15 mouse cellular contexts compared by ENCODE assay signal in genomic region chr17:17834896-17835295, GRCm38 (mm10). TPM values are rescaled to one million over a fixed set of nuclear protein-coding genes. Genes with fewer than 3 reads are reported as not detected.
A peak's percentile ranks its signal among the peaks of the same experiment; 100 is the strongest.
DNase-seq lines count a peak whose midpoint lies in the region; ATAC-seq and TF ChIP-seq lines count a peak whose summit lies in the region.
"Had no signal": no experiment of that assay in that cellular context is flagged by ENCODE, and none has a peak within 500 bp of the region (broad histone marks: within the 10 kb centered on the region; RNA-seq: fewer than 3 reads in every experiment).

No protein-coding gene starts in this region.

- no peaks in the 10 kb centered on the region for H3K9me3 ChIP-seq in heart, embryonic 13.5 days
- H3K9me3 ChIP-seq in lung, embryonic 15.5 days, result no peaks in the 10 kb centered on the region
- H3K9me3 ChIP-seq in midbrain, embryonic 16.5 days (replicated peaks; ENCODE audit: control insufficient read depth, low read length, poor library complexity, severe bottlenecking), result no peaks in the 10 kb centered on the region
- H3K9me3 ChIP-seq: liver, embryonic 15.5 days had no signal

- no peak overlapping the region for H3K4me3 ChIP-seq in heart, embryonic 13.5 days
- H3K4me3 ChIP-seq in heart, adult 2 months, result no peak overlapping the region
- H3K4me3 ChIP-seq in lung, embryonic 15.5 days, result no peak overlapping the region
- no peak overlapping the region for H3K4me3 ChIP-seq in midbrain, embryonic 16.5 days (ENCODE audit: low read depth, low read length)
- H3K4me3 ChIP-seq: liver, embryonic 15.5 days; myocyte had no signal

- TF ChIP-seq POLR2A in heart, adult 2 months (IDR thresholded peaks at IDR 0.05; ENCODE audit: insufficient read depth, low read depth, low read length), result no peak

- peak overlapping the region; percentile 33; the same call in 1 of the 2 replicates for H3K4me2 ChIP-seq in heart, embryonic 13.5 days
- H3K4me2 ChIP-seq in lung, embryonic 15.5 days, result 0 out of 2 replicates have a peak overlapping the region, but pooled peaks have one; percentile 4
- H3K4me2 ChIP-seq in midbrain, embryonic 16.5 days (ENCODE audit: low read length), result no peak overlapping the region
- H3K4me2 ChIP-seq: liver, embryonic 15.5 days had no signal

- H3K4me1 ChIP-seq in heart, embryonic 13.5 days, result peaks cover 86% of the 10 kb centered on the region
- H3K4me1 ChIP-seq in heart, adult 2 months (ENCODE audit: control insufficient read depth, insufficient read depth, low read length), result no peaks in the 10 kb centered on the region; the same call in 1 of the 2 replicates
- peaks cover 71% of the 10 kb centered on the region for H3K4me1 ChIP-seq in lung, embryonic 15.5 days
- H3K4me1 ChIP-seq in midbrain, embryonic 16.5 days (ENCODE audit: control insufficient read depth, insufficient read depth, low read length), result peaks cover 60% of the 10 kb centered on the region

- no peak for DNase-seq in heart, adult 2 months
- peak; percentile 69 for DNase-seq in R1 (ENCODE audit: low read depth, low spot score)
- peak; percentile 39 for DNase-seq in heart, postnatal 4 days
- DNase-seq in left cerebral cortex, postnatal 10 days (ENCODE audit: extremely low spot score in 1 of 2, low spot score in 2 of 2), result no peak
- DNase-seq in ovary, adult 18-20 months (ENCODE audit: low spot score), result no peak
- DNase-seq: adrenal gland, postnatal 25 days had no signal

- H3K27me3 ChIP-seq in heart, embryonic 13.5 days (replicated peaks), result no peaks in the 10 kb centered on the region
- H3K27me3 ChIP-seq in heart, adult 2 months (ENCODE audit: control insufficient read depth, insufficient read depth, low read length), result no peaks in the 10 kb centered on the region
- no peaks in the 10 kb centered on the region for H3K27me3 ChIP-seq in lung, embryonic 15.5 days
- H3K27me3 ChIP-seq in midbrain, embryonic 16.5 days (ENCODE audit: control insufficient read depth, insufficient read depth, low read depth, low read length), result no peaks in the 10 kb centered on the region
- H3K27me3 ChIP-seq: liver, embryonic 15.5 days had no signal

- H3K79me2 ChIP-seq in heart, adult 2 months (replicated peaks; ENCODE audit: control insufficient read depth, insufficient read depth, low read length), result no peaks in the 10 kb centered on the region

- TF ChIP-seq CTCF in heart, adult 2 months (IDR thresholded peaks at IDR 0.05), result no peak

- ATAC-seq in heart, embryonic 13.5 days (ENCODE audit: extremely low read depth, insufficient number of reproducible peaks, low FRiP score, low TSS enrichment), result no peak
- ATAC-seq in lung, embryonic 15.5 days (ENCODE audit: borderline replicate concordance, extremely low read depth, low FRiP score, low TSS enrichment), result no peak
- no peak for ATAC-seq in midbrain, embryonic 16.5 days
- ATAC-seq: forebrain, embryonic 14.5 days had no signal

- H3K36me3 ChIP-seq in heart, embryonic 13.5 days, result peaks cover 70% of the 10 kb centered on the region
- peaks cover 6% of the 10 kb centered on the region; the same call in 1 of the 2 replicates for H3K36me3 ChIP-seq in heart, adult 2 months (ENCODE audit: control insufficient read depth, insufficient read depth, low read length)
- H3K36me3 ChIP-seq in lung, embryonic 15.5 days, result peaks cover 47% of the 10 kb centered on the region
- peaks cover 5% of the 10 kb centered on the region for H3K36me3 ChIP-seq in midbrain, embryonic 16.5 days (ENCODE audit: control insufficient read depth, insufficient read depth, low read length)
- H3K36me3 ChIP-seq: liver, embryonic 15.5 days had no signal

- intact Hi-C loops in heart, adult 2 months (cut with DNase I), result loop anchor here (5.0 kb wide), 3 partner anchors 68 to 458 kb away; no protein-coding TSS in a partner anchor
- intact Hi-C loops in left cerebral cortex, postnatal 10 days (cut with DNase I), result no loop called here

- 6% methylated on average over 1 of the region's 1 CpGs for WGBS in heart, embryonic 13.5 days
- WGBS in heart, adult 2 months, result 11% methylated on average over 1 of the region's 1 CpGs
- 0% methylated on average over 1 of the region's 1 CpGs for WGBS in lung, embryonic 15.5 days
- 13% methylated on average over 1 of the region's 1 CpGs for WGBS in midbrain, embryonic 16.5 days

- no peak overlapping the region for H3K9ac ChIP-seq in heart, embryonic 13.5 days
- H3K9ac ChIP-seq in heart, adult 2 months (ENCODE audit: low read depth, low read length), result no peak overlapping the region
- H3K9ac ChIP-seq in lung, embryonic 15.5 days, result no peak overlapping the region
- no peak overlapping the region for H3K9ac ChIP-seq in midbrain, embryonic 16.5 days (ENCODE audit: low read depth, low read length)
- H3K9ac ChIP-seq: liver, embryonic 15.5 days had no signal

- H3K27ac ChIP-seq in heart, embryonic 13.5 days (replicated peaks), result peak overlapping the region; percentile 61
- H3K27ac ChIP-seq in heart, adult 2 months, result no peak overlapping the region
- H3K27ac ChIP-seq in lung, embryonic 15.5 days, result peak overlapping the region; percentile 8; the same call in 1 of the 2 replicates
- H3K27ac ChIP-seq in midbrain, embryonic 16.5 days (ENCODE audit: low read length), result no peak overlapping the region
- H3K27ac ChIP-seq: liver, embryonic 15.5 days had no signal

- no peak for TF ChIP-seq EP300 in heart, adult 2 months (IDR thresholded peaks at IDR 0.05; ENCODE audit: insufficient read depth, low read depth, low read length)

RNA-seq across cellular contexts. Expression of gene Spaca6, which starts 7.9 kb away (rescaled TPM):
- polyA plus RNA-seq in heart, embryonic 13.5 days (2015; fragmentation: Nextera tagmentation; extraction: Ambion mirVana), result 24.2 and 27.0 TPM in 2 replicates
- total RNA-seq in heart, adult 2 months (2021), result 10 to 100 TPM in 1 of 2 experiments, 1 to 10 TPM in 1; 9.2 to 15.3 TPM
- polyA plus RNA-seq in heart, adult 2 months (2012; rRNA removed), result 17.8 and 19.3 TPM in 2 replicates
- 10 to 100 TPM; 36.1 to 38.8 TPM for total RNA-seq in heart, postnatal 4 days (2021)
- polyA plus RNA-seq in lung, embryonic 15.5 days (2015; fragmentation: Nextera tagmentation; extraction: Ambion mirVana), result 31.7 and 37.1 TPM in 2 replicates
- polyA plus RNA-seq in midbrain, embryonic 16.5 days (2015; fragmentation: Nextera tagmentation; extraction: Ambion mirVana), result 25.7 and 26.6 TPM in 2 replicates
- 10 to 100 TPM; 80.5 to 82.2 TPM for total RNA-seq in left cerebral cortex, postnatal 10 days (2021)
- total RNA-seq: CH12.LX had no signal

RNA-seq across cellular contexts. Expression of gene Has1, which starts 20.1 kb away (rescaled TPM):
- polyA plus RNA-seq in heart, embryonic 13.5 days (2015; fragmentation: Nextera tagmentation; extraction: Ambion mirVana), result 0.55 and 0.66 TPM in 2 replicates
- under 1 TPM; 0.18 to 0.25 TPM for total RNA-seq in heart, adult 2 months (2021)
- polyA plus RNA-seq in heart, adult 2 months (2012; rRNA removed), result 0.64 and 0.80 TPM in 2 replicates
- total RNA-seq in heart, postnatal 4 days (2021), result 1 to 10 TPM in 1 of 2 experiments, under 1 TPM in 1; 0.55 to 1.4 TPM
- polyA plus RNA-seq in lung, embryonic 15.5 days (2015; fragmentation: Nextera tagmentation; extraction: Ambion mirVana), result 0.93 and 0.97 TPM in 2 replicates
- polyA plus RNA-seq in midbrain, embryonic 16.5 days (2015; fragmentation: Nextera tagmentation; extraction: Ambion mirVana), result 0.98 and 1.3 TPM in 2 replicates
- under 1 TPM; 0.20 to 0.64 TPM for total RNA-seq in left cerebral cortex, postnatal 10 days (2021)
- total RNA-seq: adrenal gland, postnatal 25 days; CH12.LX had no signal

RNA-seq across cellular contexts. Expression of gene Fpr1, which starts 48.8 kb away (rescaled TPM):
- 0.11 and 0.15 TPM in 2 replicates for polyA plus RNA-seq in heart, embryonic 13.5 days (2015; fragmentation: Nextera tagmentation; extraction: Ambion mirVana)
- not detected for total RNA-seq in heart, adult 2 months (2021)
- polyA plus RNA-seq in heart, adult 2 months (2012; rRNA removed), result 0.53 and 0.66 TPM in 2 replicates
- total RNA-seq in heart, postnatal 4 days (2021), result not detected
- 0.44 and 0.91 TPM in 2 replicates for polyA plus RNA-seq in lung, embryonic 15.5 days (2015; fragmentation: Nextera tagmentation; extraction: Ambion mirVana)
- 0.18 TPM in 1 of 2 replicates, not detected in the other for polyA plus RNA-seq in midbrain, embryonic 16.5 days (2015; fragmentation: Nextera tagmentation; extraction: Ambion mirVana)
- not detected for total RNA-seq in left cerebral cortex, postnatal 10 days (2021)
- total RNA-seq: CH12.LX; layer of hippocampus, postnatal 25 days had no signal
- polyA plus RNA-seq: forebrain, embryonic 14.5 days; myocyte had no signal

RNA-seq across cellular contexts. Expression of gene Fpr2, which starts 52.7 kb away (rescaled TPM):
- polyA plus RNA-seq in heart, embryonic 13.5 days (2015; fragmentation: Nextera tagmentation; extraction: Ambion mirVana), result not detected in 2 replicates
- under 1 TPM in 1 of 2 experiments, not detected in 1; 0.39 TPM for total RNA-seq in heart, adult 2 months (2021)
- polyA plus RNA-seq in heart, adult 2 months (2012; rRNA removed), result 0.29 and 0.49 TPM in 2 replicates
- total RNA-seq in heart, postnatal 4 days (2021), result under 1 TPM; 0.24 to 0.41 TPM
- polyA plus RNA-seq in lung, embryonic 15.5 days (2015; fragmentation: Nextera tagmentation; extraction: Ambion mirVana), result 1.4 and 1.5 TPM in 2 replicates
- 0.23 TPM in 1 of 2 replicates, not detected in the other for polyA plus RNA-seq in midbrain, embryonic 16.5 days (2015; fragmentation: Nextera tagmentation; extraction: Ambion mirVana)
- total RNA-seq in left cerebral cortex, postnatal 10 days (2021), result not detected
- total RNA-seq: adrenal gland, postnatal 25 days; CH12.LX; layer of hippocampus, postnatal 25 days had no signal
- polyA plus RNA-seq: forebrain, embryonic 14.5 days; myocyte had no signal

RNA-seq across cellular contexts. Expression of gene Fpr3, which starts 52.8 kb away (rescaled TPM):
- not detected in 2 replicates for polyA plus RNA-seq in heart, embryonic 13.5 days (2015; fragmentation: Nextera tagmentation; extraction: Ambion mirVana)
- total RNA-seq in heart, adult 2 months (2021), result not detected
- not detected in 2 replicates for polyA plus RNA-seq in heart, adult 2 months (2012; rRNA removed)
- not detected for total RNA-seq in heart, postnatal 4 days (2021)
- not detected in 2 replicates for polyA plus RNA-seq in lung, embryonic 15.5 days (2015; fragmentation: Nextera tagmentation; extraction: Ambion mirVana)
- polyA plus RNA-seq in midbrain, embryonic 16.5 days (2015; fragmentation: Nextera tagmentation; extraction: Ambion mirVana), result not detected in 2 replicates
- not detected for total RNA-seq in left cerebral cortex, postnatal 10 days (2021)
- total RNA-seq: adrenal gland, postnatal 25 days; CH12.LX; heart, postnatal 10 days; layer of hippocampus, postnatal 25 days had no signal
- polyA plus RNA-seq: forebrain, embryonic 14.5 days; liver, embryonic 15.5 days; myocyte had no signal

Comparison
In these comparisons a context has a peak if more than half of its experiments do, and no peak if none do; other contexts are left out.
1. H3K27ac ChIP-seq: peak in heart, embryonic 13.5 days (single experiment) and lung, embryonic 15.5 days (single experiment); none in heart, adult 2 months (single experiment) and midbrain, embryonic 16.5 days (single experiment).
2. DNase-seq: peak in R1 (single experiment) and heart, postnatal 4 days (single experiment); none in heart, adult 2 months (0 of 2), left cerebral cortex, postnatal 10 days (0 of 2) and ovary, adult 18-20 months (single experiment).